Mouse (Mus musculus) heart, postnatal 14 days (tissue): Measurements from ENCODE around the gene Bmi1. TPM values are rescaled to one million over a fixed set of nuclear protein-coding genes. Genes with fewer than 3 reads are reported as not detected.
A peak's percentile ranks its signal among the peaks of the same experiment; 100 is the strongest.

Experiments
- DNase-seq, 2 experiments: peaks; one replicate each; pipeline ENCODE4 v3.0.0; 2021 to 2022
- intact Hi-C: fragments of 180-260 bp; cut with DNase I; formaldehyde crosslinking; loops from one replicate; pipeline ENCODE4 v1.15.1; 2025
- total RNA-seq, 2 experiments: library from RNA; stranded (reverse); gene quantifications; 2 replicates each; pipeline ENCODE4 v1.2.3; 2021

The Bmi1 gene
- total RNA-seq, 2 experiments from 2014 or later = 55.6 to 65.1 TPM

GRCm38 (mm10) chr2:18686386-18686785 lies 9.6 kb downstream of the Bmi1 start:
- DNase-seq = no peak
- intact Hi-C loops = no loop called here

- DNase-seq = no peak
- intact Hi-C loops = no loop called here
Observed at GRCm38 (mm10) chr2:18686826-18687519, 10.2 kb downstream of the Bmi1 start.

- intact Hi-C loops = loop anchor here (1.0 kb wide), 1 partner anchor 9 kb away; no protein-coding TSS in a partner anchor
- no peak for DNase-seq
Observed at GRCm38 (mm10) chr2:18687671-18688170, 10.9 kb downstream of the Bmi1 start.

- DNase-seq = no peak
- intact Hi-C loops = loop anchor here (1.0 kb wide), 1 partner anchor 10 kb away; no protein-coding TSS in a partner anchor
Observed at GRCm38 (mm10) chr2:18688286-18688685, 11.5 kb downstream of the Bmi1 start.

GRCm38 (mm10) chr2:18688708-18689063 lies 11.9 kb downstream of the Bmi1 start:
- peak; percentile 73 to 83 for DNase-seq
- intact Hi-C loops = loop anchor here (1.0 kb wide), 1 partner anchor 10 kb away; no protein-coding TSS in a partner anchor

GRCm38 (mm10) chr2:18689064-18689921 lies 12.5 kb downstream of the Bmi1 start:
- peak; percentile 50 for DNase-seq
- intact Hi-C loops = no loop called here

GRCm38 (mm10) chr2:18690055-18690691 lies 13.4 kb downstream of the Bmi1 start:
- DNase-seq = peak; percentile 37 to 39
- intact Hi-C loops = loop anchor here (5.0 kb wide), 3 partner anchors 103 to 307 kb away; partner anchors contain the start of genes 4930426L09Rik, Dnajc1 and Pip4k2a

GRCm38 (mm10) chr2:18690756-18691155 lies 13.9 kb downstream of the Bmi1 start:
- DNase-seq = no peak
- intact Hi-C loops = loop anchor here (5.0 kb wide), 3 partner anchors 103 to 307 kb away; partner anchors contain the start of genes 4930426L09Rik, Dnajc1 and Pip4k2a

- no peak for DNase-seq
- intact Hi-C loops = loop anchor here (5.0 kb wide), 3 partner anchors 105 to 305 kb away; partner anchors contain the start of genes 4930426L09Rik, Dnajc1 and Pip4k2a
Observed at GRCm38 (mm10) chr2:18692031-18692430, 15.2 kb downstream of the Bmi1 start.

- DNase-seq = no peak
- intact Hi-C loops = loop anchor here (5.0 kb wide), 3 partner anchors 105 to 305 kb away; partner anchors contain the start of genes 4930426L09Rik, Dnajc1 and Pip4k2a
Observed at GRCm38 (mm10) chr2:18692548-18692947, 15.7 kb downstream of the Bmi1 start.

GRCm38 (mm10) chr2:18693491-18693870 lies 16.7 kb downstream of the Bmi1 start:
- intact Hi-C loops = loop anchor here (5.0 kb wide), 3 partner anchors 106 to 304 kb away; partner anchors contain the start of genes 4930426L09Rik, Dnajc1 and Pip4k2a
- no peak for DNase-seq

GRCm38 (mm10) chr2:18693871-18694610 lies 17.2 kb downstream of the Bmi1 start, which contains the start of gene Spag6:
Gene Spag6 (plus strand): TSS chr2:18694032.
- intact Hi-C loops = loop anchor here (2.0 to 5.0 kb wide), 4 partner anchors 73 to 303 kb away; partner anchors contain the start of genes 4930426L09Rik, Dnajc1 and Pip4k2a
- peak; percentile 81 to 82 for DNase-seq

GRCm38 (mm10) chr2:18694611-18694950 lies 17.8 kb downstream of the Bmi1 start:
- DNase-seq = no peak

GRCm38 (mm10) chr2:18695163-18695562 lies 18.3 kb downstream of the Bmi1 start:
- intact Hi-C loops = loop anchor here (2.0 to 5.0 kb wide), 2 partner anchors 72 to 88 kb away; no protein-coding TSS in a partner anchor
- DNase-seq = no peak

More at GRCm38 (mm10) chr2:18694611-18694950, 17.8 kb downstream of the Bmi1 start:
- intact Hi-C loops = loop anchor here (2.0 to 5.0 kb wide), 4 partner anchors 72 to 303 kb away; partner anchors contain the start of genes 4930426L09Rik, Dnajc1 and Pip4k2a

- intact Hi-C loops = loop anchor here (2.0 to 5.0 kb wide), 2 partner anchors 71 to 88 kb away; no protein-coding TSS in a partner anchor
- no peak for DNase-seq
Observed at GRCm38 (mm10) chr2:18695629-18696150, 18.9 kb downstream of the Bmi1 start.

GRCm38 (mm10) chr2:18697591-18698244 lies 20.9 kb downstream of the Bmi1 start:
- intact Hi-C loops = loop anchor here (5.0 kb wide), 1 partner anchor 90 kb away; no protein-coding TSS in a partner anchor
- DNase-seq = no peak

GRCm38 (mm10) chr2:18698663-18699385 lies 22.0 kb downstream of the Bmi1 start:
- no peak for DNase-seq
- intact Hi-C loops = loop anchor here (5.0 kb wide), 1 partner anchor 92 kb away; no protein-coding TSS in a partner anchor
